Comparison of ENCODE assay signal across 7 mouse cellular contexts in genomic region chr8:70409455-70409871, GRCm38 (mm10). TPM values are rescaled to one million over a fixed set of nuclear protein-coding genes. Genes with fewer than 3 reads are reported as not detected.
DNase-seq lines count a peak whose midpoint lies in the region; ATAC-seq and TF ChIP-seq lines count a peak whose summit lies in the region.

No protein-coding gene starts in this region.

- H3K9me3 ChIP-seq in heart, embryonic 12.5 days (replicated peaks): no peaks in the 10 kb centered on the region
- no peaks in the 10 kb centered on the region for H3K9me3 ChIP-seq in intestine, postnatal 0 days (ENCODE audit: control insufficient read depth)

- H3K4me3 ChIP-seq in heart, embryonic 12.5 days: no peak overlapping the region
- H3K4me3 ChIP-seq in intestine, postnatal 0 days (ENCODE audit: low read depth, low read length): no peak overlapping the region

- DNase-seq in kidney, postnatal 10 days: peak; percentile 49
- DNase-seq in kidney, adult 18-20 months: no peak
- peak; percentile 59 for DNase-seq in lung, postnatal 36 days
- no peak for DNase-seq in natural killer cell, adult 2 months (ENCODE audit: low spot score in 2 of 2)
- no peak for DNase-seq in urinary bladder, postnatal 25 days (ENCODE audit: low spot score)

- peaks cover 9% of the 10 kb centered on the region; the same call in 1 of the 2 replicates for H3K36me3 ChIP-seq in heart, embryonic 12.5 days
- peaks cover 6% of the 10 kb centered on the region; the same call in 1 of the 2 replicates for H3K36me3 ChIP-seq in intestine, postnatal 0 days (ENCODE audit: control insufficient read depth, insufficient read depth)

- H3K4me2 ChIP-seq in heart, embryonic 12.5 days: no peak overlapping the region
- H3K4me2 ChIP-seq in intestine, postnatal 0 days (replicated peaks; ENCODE audit: low read depth): peak overlapping the region; percentile 45; the same call in 1 of the 2 replicates

- no peak for TF ChIP-seq CTCF in intestine, postnatal 0 days (IDR thresholded peaks at IDR 0.05; ENCODE audit: low read depth)

- H3K9ac ChIP-seq in heart, embryonic 12.5 days: peak overlapping the region; percentile 52; the same call in 1 of the 2 replicates
- H3K9ac ChIP-seq in intestine, postnatal 0 days (ENCODE audit: low read depth, low read length): no peak overlapping the region

- H3K27ac ChIP-seq in heart, embryonic 12.5 days (ENCODE audit: poor library complexity, severe bottlenecking): no peak overlapping the region
- H3K27ac ChIP-seq in intestine, postnatal 0 days (ENCODE audit: low read depth, low read length): peak overlapping the region; percentile 73

- no peak for ATAC-seq in heart, embryonic 12.5 days (ENCODE audit: insufficient number of reproducible peaks, low FRiP score)
- no peak for ATAC-seq in intestine, postnatal 0 days

- no peaks in the 10 kb centered on the region for H3K27me3 ChIP-seq in heart, embryonic 12.5 days (replicated peaks)
- H3K27me3 ChIP-seq in intestine, postnatal 0 days (replicated peaks; ENCODE audit: control insufficient read depth, insufficient read depth, low read length): no peaks in the 10 kb centered on the region

- WGBS in heart, embryonic 12.5 days: 70% methylated on average over 9 of the region's 9 CpGs
- WGBS in intestine, postnatal 0 days: 14% methylated on average over 9 of the region's 9 CpGs

- peaks cover 49% of the 10 kb centered on the region for H3K4me1 ChIP-seq in heart, embryonic 12.5 days (replicated peaks)
- H3K4me1 ChIP-seq in intestine, postnatal 0 days (replicated peaks; ENCODE audit: control insufficient read depth, insufficient read depth, low read length): peaks cover 28% of the 10 kb centered on the region

RNA-seq across cellular contexts. Expression of gene Crtc1, which starts 29.9 kb away (rescaled TPM):
- 14.9 and 15.0 TPM in 2 replicates for polyA plus RNA-seq in heart, embryonic 12.5 days (2016; fragmentation: Nextera tagmentation; extraction: Ambion mirVana)
- 8.1 and 9.2 TPM in 2 replicates for polyA plus RNA-seq in intestine, postnatal 0 days (2015; fragmentation: Nextera tagmentation; extraction: Ambion mirVana)

RNA-seq across cellular contexts. Expression of gene Comp, which starts 36.1 kb away (rescaled TPM):
- 2.7 and 3.6 TPM in 2 replicates for polyA plus RNA-seq in heart, embryonic 12.5 days (2016; fragmentation: Nextera tagmentation; extraction: Ambion mirVana)
- 0.25 and 0.41 TPM in 2 replicates for polyA plus RNA-seq in intestine, postnatal 0 days (2015; fragmentation: Nextera tagmentation; extraction: Ambion mirVana)

RNA-seq across cellular contexts. Expression of gene Upf1, which starts 56.4 kb away (rescaled TPM):
- polyA plus RNA-seq in heart, embryonic 12.5 days (2016; fragmentation: Nextera tagmentation; extraction: Ambion mirVana): 24.5 and 25.5 TPM in 2 replicates
- 9.7 and 10.1 TPM in 2 replicates for polyA plus RNA-seq in intestine, postnatal 0 days (2015; fragmentation: Nextera tagmentation; extraction: Ambion mirVana)

Comparison
In these comparisons a context has a peak if more than half of its experiments do, and no peak if none do; other contexts are left out.
1. DNase-seq: peak in kidney, postnatal 10 days (single experiment) and lung, postnatal 36 days (single experiment); none in kidney, adult 18-20 months (single experiment), natural killer cell, adult 2 months (0 of 2) and urinary bladder, postnatal 25 days (single experiment).